Mouse (Mus musculus) stomach, postnatal 0 days (tissue): ENCODE measurements around the gene Slc26a6.

Source experiments
- CTCF ChIP-seq: IDR thresholded peaks from 2 replicates; pipeline ENCODE4 v1.5.1; 2016; ENCODE audit warnings: antibody characterized with exemption, low read depth, mild to moderate bottlenecking, moderate library complexity
- EP300 ChIP-seq: optimal IDR thresholded peaks from 2 replicates; pipeline ENCODE3; 2016; ENCODE audit warnings: antibody characterized with exemption

DNA sequence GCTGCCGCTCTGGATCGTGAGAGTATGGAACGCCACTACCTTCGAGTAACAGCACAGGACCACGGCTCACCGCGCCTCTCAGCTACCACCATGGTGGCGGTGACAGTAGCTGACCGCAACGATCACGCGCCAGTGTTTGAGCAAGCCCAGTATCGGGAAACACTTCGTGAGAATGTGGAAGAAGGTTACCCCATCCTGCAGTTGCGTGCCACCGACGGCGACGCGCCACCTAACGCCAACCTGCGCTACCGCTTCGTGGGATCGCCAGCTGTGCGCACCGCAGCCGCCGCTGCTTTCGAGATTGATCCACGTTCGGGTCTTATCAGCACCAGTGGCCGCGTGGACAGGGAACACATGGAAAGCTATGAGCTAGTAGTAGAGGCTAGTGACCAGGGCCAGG lies 25.6 kb upstream of the Slc26a6 start:
- TF ChIP-seq CTCF (peak; percentile 10; the same call in 1 of the 2 replicates), EP300 (no peak)
